Mouse (Mus musculus): ENCODE results near the gene Magi2.

DNA sequence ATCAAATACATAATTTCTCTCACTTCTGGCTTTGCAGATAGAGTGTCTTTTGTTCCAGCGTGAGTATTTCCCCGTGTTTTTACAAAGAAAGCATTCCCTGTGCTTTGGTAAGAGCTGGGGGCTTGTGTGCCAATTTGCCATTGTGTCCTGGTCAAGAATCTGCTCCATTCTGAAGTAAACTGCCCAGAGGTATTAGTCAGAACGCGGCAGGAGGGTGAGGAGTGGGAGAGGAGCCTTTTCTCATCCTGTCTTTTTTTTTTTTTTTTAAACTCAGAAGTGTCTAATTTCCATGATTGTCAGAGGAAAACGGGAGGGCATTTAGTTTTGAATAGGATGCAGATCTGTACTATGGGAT, 681.8 kb downstream of the Magi2 start:
- TF ChIP-seq CTCF (IDR thresholded peaks at IDR 0.05; ENCODE audit: control insufficient read depth, insufficient read depth, insufficient read length) (no peak), CEBPB (IDR thresholded peaks at IDR 0.05; ENCODE audit: low read depth) (no peak), MAX (IDR thresholded peaks at IDR 0.05) (no peak), MYOG (IDR thresholded peaks at IDR 0.05; ENCODE audit: control insufficient read depth, extremely low read depth, insufficient read length) (no peak), USF1 (IDR thresholded peaks at IDR 0.05; ENCODE audit: low read depth) (no peak), MYOD1 (IDR thresholded peaks at IDR 0.05; ENCODE audit: control insufficient read depth, insufficient read length, low read depth) (no peak), FOSL1 (IDR thresholded peaks at IDR 0.05; ENCODE audit: insufficient read depth, low read length, poor library complexity, severe bottlenecking) (no peak)

Measured in C2C12 (cell line).